Mouse (Mus musculus) neural tube, embryonic 11.5 days (tissue): ENCODE data around the gene Prx. TPM values are rescaled to one million over a fixed set of nuclear protein-coding genes. Genes with fewer than 3 reads are reported as not detected.

Experiments
- ATAC-seq: fragments of 200-750 bp; cut with Nextera tagmentation; 2 replicates; pipeline ENCODE4 v1.8.0; 2017; ENCODE audit warnings: moderate number of reproducible peaks, mild to moderate bottlenecking, moderate TSS enrichment, moderate library complexity; ENCODE audit not compliant: insufficient read depth, low FRiP score, low TSS enrichment
- DNase-seq: peaks from one replicate; pipeline ENCODE4 v3.0.0-alpha.2; 2015; ENCODE audit warnings: low spot score
- H3K27ac ChIP-seq: fragments of 300-500 bp; sonication (generic); 2 replicates; pipeline ENCODE4 v1.5.1; 2014; ENCODE audit warnings: low read depth, mild to moderate bottlenecking, low read length
- H3K27me3 ChIP-seq: fragments of 300-500 bp; sonication (generic); 2 replicates; pipeline ENCODE4 v1.6.1; 2014; ENCODE audit warnings: mild to moderate bottlenecking, low read length, mixed read lengths; ENCODE audit not compliant: control insufficient read depth, insufficient read depth
- H3K36me3 ChIP-seq: fragments of 300-500 bp; sonication (generic); 2 replicates; pipeline ENCODE4 v1.6.1; 2014; ENCODE audit warnings: mild to moderate bottlenecking, low read length, moderate library complexity, mixed read lengths; ENCODE audit not compliant: control insufficient read depth, insufficient read depth
- H3K4me1 ChIP-seq: fragments of 300-500 bp; sonication (generic); 2 replicates; pipeline ENCODE4 v1.6.1; 2014; ENCODE audit warnings: low read length, mixed read lengths; ENCODE audit not compliant: control insufficient read depth, insufficient read depth
- H3K4me2 ChIP-seq: fragments of 300-500 bp; sonication (generic); 2 replicates; pipeline ENCODE4 v1.6.1; 2014; ENCODE audit warnings: low read depth, mild to moderate bottlenecking, moderate library complexity
- H3K4me3 ChIP-seq: fragments of 300-500 bp; sonication (generic); 2 replicates; pipeline ENCODE4 v1.5.1; 2014; ENCODE audit warnings: low read depth, low read length
- H3K9ac ChIP-seq: fragments of 300-500 bp; sonication (generic); 2 replicates; pipeline ENCODE4 v1.6.1; 2014; ENCODE audit warnings: mild to moderate bottlenecking, low read length
- H3K9me3 ChIP-seq: fragments of 300-500 bp; sonication (generic); 2 replicates; pipeline ENCODE4 v1.6.1; 2016; ENCODE audit warnings: low read length; ENCODE audit not compliant: control insufficient read depth
- WGBS: fragments of 180-500 bp; shearing (Covaris S2); extraction: QIAGEN DNeasy Blood & Tissue Kit; methylation state at CpG from one replicate; pipeline ENCODE4 v1.1.7; 2014; 5-methylcytosine and 5-hydroxymethylcytosine counted together
- polyA plus RNA-seq: library from polyadenylated mRNA; unstranded; fragments of >200 nt; fragmentation: Nextera tagmentation; extraction: Ambion mirVana; gene quantifications from 2 replicates; pipeline ENCODE4 v1.2.1, GENCODE M21; 2014

Prx gene
- polyA plus RNA-seq, 1 experiment from 2014 or later = 0.99 TPM

DNA sequence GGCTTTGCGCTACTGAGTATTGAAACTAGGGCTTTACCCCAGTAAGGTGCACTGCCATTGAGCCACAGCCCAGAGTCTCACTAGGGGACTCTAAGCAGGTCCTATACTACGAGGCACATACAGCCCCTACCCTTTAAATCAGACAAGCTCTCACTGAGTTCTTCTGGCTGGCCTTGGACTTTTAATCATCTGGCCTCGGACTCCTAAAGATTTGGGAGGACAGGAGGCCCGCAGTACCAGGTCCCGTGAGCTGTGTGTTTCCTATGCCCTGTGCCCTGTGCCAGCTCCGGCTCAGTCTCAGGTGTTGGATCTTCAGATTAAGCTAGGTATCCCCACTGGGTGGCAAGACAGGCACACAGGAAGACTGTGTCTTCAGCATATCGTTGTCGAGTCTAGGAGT is 38.9 kb downstream of the Prx start:
- ATAC-seq (no peak), DNase-seq (no peak)
- Histone ChIP-seq H3K4me1 (no peaks in the 10 kb centered on the region), H3K4me2 (no peak overlapping the region), H3K27me3 (no peaks in the 10 kb centered on the region), H3K36me3 (peaks cover 7% of the 10 kb centered on the region), H3K4me3 (no peak overlapping the region), H3K9me3 (no peaks in the 10 kb centered on the region), H3K9ac (no peak overlapping the region), H3K27ac (no peak overlapping the region)
- 83% methylated on average over 8 of the region's 8 CpGs for WGBS

DNA sequence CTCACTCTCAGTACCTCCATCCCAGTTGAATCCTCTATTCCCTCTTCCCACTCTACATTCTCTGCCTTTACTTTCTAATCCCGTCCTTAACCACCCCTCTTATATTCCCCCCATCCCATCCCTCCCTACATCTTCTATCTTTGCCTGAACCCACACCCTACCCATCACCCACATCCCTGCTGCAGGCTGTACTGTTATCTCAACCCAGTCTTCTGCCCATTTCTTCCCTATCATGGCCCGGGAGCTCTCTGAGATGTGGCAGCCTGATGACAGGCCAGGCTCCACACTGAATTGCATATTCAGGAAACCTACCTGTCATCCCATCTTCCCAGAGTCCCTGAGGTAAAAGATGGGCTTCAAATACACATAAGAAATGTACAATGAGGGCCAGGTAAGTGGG is 39.7 kb downstream of the Prx start:
- no peak overlapping the region for H3K9ac ChIP-seq
- no peak overlapping the region for H3K4me2 ChIP-seq
- peaks cover 7% of the 10 kb centered on the region for H3K36me3 ChIP-seq
- ATAC-seq (no peak), DNase-seq (no peak)
- H3K27me3 ChIP-seq = no peaks in the 10 kb centered on the region
- 94% methylated on average over 2 of the region's 2 CpGs for WGBS
- H3K9me3 ChIP-seq = no peaks in the 10 kb centered on the region
- no peak overlapping the region for H3K27ac ChIP-seq
- H3K4me3 ChIP-seq = no peak overlapping the region
- H3K4me1 ChIP-seq = no peaks in the 10 kb centered on the region

DNA sequence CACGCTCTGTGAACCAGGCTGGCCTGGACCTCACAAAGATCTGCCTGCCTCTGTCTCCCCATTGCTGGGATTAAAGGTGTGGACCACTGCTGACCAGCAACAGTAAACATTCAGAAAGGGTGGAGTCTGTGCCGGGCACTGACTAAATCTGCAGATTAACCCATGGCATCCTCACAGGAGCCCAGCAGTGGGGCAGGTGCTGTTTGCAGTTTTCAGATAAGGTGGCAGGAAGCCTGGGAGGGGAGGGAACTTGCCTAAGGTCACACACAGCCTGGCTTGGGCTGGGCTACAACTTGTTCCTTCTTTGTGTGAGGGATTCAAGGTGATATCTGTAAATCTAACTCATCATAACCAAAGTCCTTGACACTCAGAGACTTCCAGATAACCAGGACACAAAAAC is 41.4 kb downstream of the Prx start:
- H3K9me3 ChIP-seq = no peaks in the 10 kb centered on the region
- no peaks in the 10 kb centered on the region for H3K4me1 ChIP-seq
- no peaks in the 10 kb centered on the region for H3K27me3 ChIP-seq
- no peak overlapping the region for H3K4me2 ChIP-seq
- WGBS = 78% methylated on average over 2 of the region's 2 CpGs
- H3K36me3 ChIP-seq = peaks cover 7% of the 10 kb centered on the region
- DNase-seq (no peak), ATAC-seq (no peak)
- H3K4me3 ChIP-seq = no peak overlapping the region
- H3K9ac ChIP-seq = no peak overlapping the region
- no peak overlapping the region for H3K27ac ChIP-seq

DNA sequence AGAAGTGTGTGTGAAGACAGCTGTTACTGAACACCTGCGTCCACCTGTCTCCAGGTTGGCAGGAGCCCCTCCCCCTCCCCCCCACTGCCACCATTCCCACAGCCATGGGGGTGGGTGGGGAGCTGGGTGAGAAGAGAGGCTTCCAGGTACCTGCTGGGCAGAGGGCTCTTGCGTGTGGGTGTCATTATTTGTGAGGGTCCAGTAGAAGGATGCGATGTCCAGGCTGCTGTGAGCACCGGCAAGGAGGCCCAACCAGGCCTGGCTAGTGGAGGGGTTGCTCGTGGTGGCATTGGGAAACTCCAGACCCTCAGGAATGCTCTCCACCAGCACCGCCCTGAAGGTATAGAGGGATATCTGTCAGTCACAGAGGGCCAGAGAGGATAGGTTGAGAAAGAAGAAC is 41.8 kb downstream of the Prx start:
- ATAC-seq = no peak
- H3K9me3 ChIP-seq = no peaks in the 10 kb centered on the region
- H3K4me1 ChIP-seq = no peaks in the 10 kb centered on the region
- no peak overlapping the region for H3K27ac ChIP-seq
- H3K4me3 ChIP-seq = no peak overlapping the region
- H3K4me2 ChIP-seq = no peak overlapping the region
- no peaks in the 10 kb centered on the region for H3K27me3 ChIP-seq
- WGBS = 85% methylated on average over 6 of the region's 6 CpGs
- no peak overlapping the region for H3K9ac ChIP-seq
- DNase-seq = no peak
- peaks cover 7% of the 10 kb centered on the region for H3K36me3 ChIP-seq

DNA sequence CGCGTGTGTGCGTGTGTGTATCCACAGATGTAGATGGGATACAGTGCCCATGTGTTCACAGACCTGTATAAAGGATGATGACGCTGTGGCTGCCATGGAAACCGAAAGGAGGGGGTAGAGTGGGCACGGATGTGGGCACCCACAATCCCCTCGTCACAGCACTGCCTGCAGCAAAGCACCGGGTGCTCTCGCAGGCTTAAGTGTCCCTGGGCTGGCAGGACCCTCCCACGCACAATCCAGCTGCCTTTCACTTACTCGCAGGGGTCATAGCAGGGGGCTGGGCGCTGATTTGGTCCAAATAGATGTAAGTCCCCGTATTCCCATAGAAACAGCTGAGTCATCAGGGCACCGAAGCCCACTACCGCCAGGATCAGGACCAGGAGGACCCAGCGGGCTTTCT is 42.3 kb downstream of the Prx start:
- DNase-seq (no peak), ATAC-seq (no peak)
- no peak overlapping the region for H3K9ac ChIP-seq
- H3K4me3 ChIP-seq = no peak overlapping the region
- WGBS = 80% methylated on average over 16 of the region's 16 CpGs
- H3K27ac ChIP-seq = no peak overlapping the region
- no peaks in the 10 kb centered on the region for H3K9me3 ChIP-seq
- no peaks in the 10 kb centered on the region for H3K27me3 ChIP-seq
- H3K4me1 ChIP-seq = no peaks in the 10 kb centered on the region
- H3K4me2 ChIP-seq = no peak overlapping the region
- H3K36me3 ChIP-seq = peaks cover 3% of the 10 kb centered on the region

DNA sequence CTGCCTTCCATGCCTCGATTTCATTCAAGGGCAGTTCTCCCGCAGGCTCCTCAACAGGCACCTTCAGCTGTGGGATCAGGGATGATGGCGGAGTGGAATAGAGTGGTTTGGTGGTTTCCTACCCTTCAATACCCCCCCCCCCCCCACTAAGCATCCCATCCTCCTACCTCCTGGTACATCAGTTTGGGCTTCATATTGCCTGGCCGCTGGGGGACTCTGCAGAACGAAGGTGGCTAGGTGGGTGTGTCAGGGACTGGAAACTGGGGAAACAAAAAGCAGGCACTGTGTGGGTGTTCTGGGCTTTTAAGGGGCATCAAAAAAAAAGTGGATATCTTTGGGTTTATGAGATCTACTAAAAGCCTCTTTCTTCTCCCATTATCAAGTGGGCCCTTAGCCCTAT is 42.8 kb downstream of the Prx start:
- peak overlapping the region; percentile 56 for H3K4me2 ChIP-seq
- peak overlapping the region; percentile 62; the same call in 1 of the 2 replicates for H3K9ac ChIP-seq
- H3K27me3 ChIP-seq = no peaks in the 10 kb centered on the region
- H3K27ac ChIP-seq = no peak overlapping the region
- peak overlapping the region; percentile 43 for H3K4me3 ChIP-seq
- WGBS = 59% methylated on average over 5 of the region's 5 CpGs
- no peaks in the 10 kb centered on the region for H3K9me3 ChIP-seq
- H3K4me1 ChIP-seq = no peaks in the 10 kb centered on the region
- peaks cover 2% of the 10 kb centered on the region; the same call in 1 of the 2 replicates for H3K36me3 ChIP-seq
- no peak for DNase-seq
- no peak for ATAC-seq

DNA sequence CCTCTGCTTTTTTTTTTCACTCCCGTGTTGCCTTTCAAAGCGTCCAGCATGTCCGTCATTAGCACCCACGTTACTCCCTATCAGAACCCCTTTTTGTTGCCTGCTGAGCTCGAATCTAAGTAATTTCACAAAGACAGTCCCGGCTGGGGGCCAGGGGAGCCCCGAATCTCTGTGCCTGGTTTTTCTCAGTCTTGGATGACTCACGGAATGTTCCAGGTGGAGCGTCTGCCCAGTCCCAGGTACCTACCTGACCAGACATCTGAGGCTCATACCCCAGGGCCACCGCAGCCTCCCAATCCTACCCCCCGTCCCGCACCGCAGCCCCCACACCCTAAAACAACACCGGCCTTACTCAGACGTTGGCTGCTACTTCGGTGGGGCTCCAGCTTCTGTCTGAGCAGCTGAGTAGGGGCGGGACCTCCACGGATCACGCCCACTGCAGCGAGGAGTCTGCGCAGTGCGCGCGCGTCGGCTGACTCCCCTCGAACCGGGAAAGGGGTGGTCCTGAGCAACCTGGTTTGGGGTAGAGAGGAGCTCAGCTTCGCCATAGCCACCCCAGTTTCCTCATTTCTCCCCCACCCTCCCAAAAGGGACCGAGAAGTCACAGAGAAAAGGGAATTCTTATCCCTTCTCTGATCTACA is 43.4 kb downstream of the Prx start:
- H3K4me2 ChIP-seq = peak overlapping the region; percentile 56
- no peak overlapping the region for H3K27ac ChIP-seq

DNA sequence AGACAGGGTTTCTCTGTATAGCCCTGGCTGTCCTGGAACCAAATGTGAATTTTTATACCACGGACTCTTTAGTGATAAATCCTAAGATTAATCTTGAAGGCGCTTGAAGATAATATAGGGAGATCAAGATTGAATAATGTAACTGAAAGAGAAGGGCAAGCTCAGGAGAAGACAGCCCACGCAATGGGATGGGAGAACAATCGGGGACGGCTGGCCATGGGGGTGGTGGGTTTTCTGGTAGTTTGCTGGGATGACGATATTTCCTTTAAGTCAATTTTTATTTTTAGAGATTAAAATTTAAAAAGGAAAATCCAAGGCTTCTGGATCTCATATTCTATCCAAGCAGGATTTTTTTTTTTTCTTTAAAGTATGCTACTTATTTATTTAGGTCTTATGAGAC is 43.9 kb downstream of the Prx start:
- Histone ChIP-seq H3K4me3 (peak overlapping the region; percentile 43; the same call in 1 of the 2 replicates), H3K27me3 (no peaks in the 10 kb centered on the region), H3K27ac (no peak overlapping the region), H3K9ac (no peak overlapping the region), H3K4me2 (peak overlapping the region; percentile 56), H3K36me3 (no peaks in the 10 kb centered on the region; the same call in 1 of the 2 replicates), H3K9me3 (no peaks in the 10 kb centered on the region), H3K4me1 (no peaks in the 10 kb centered on the region)
- no peak for DNase-seq
- 56% methylated on average over 6 of the region's 6 CpGs for WGBS
- ATAC-seq = 0 out of 2 replicates have a peak, but pooled peaks have one; percentile 13

More for the DNA sequence above, 43.4 kb downstream of the Prx start:
- no peaks in the 10 kb centered on the region for H3K27me3 ChIP-seq
- ATAC-seq (peak; percentile 89), DNase-seq (peak; percentile 87)
- peak overlapping the region; percentile 43 for H3K4me3 ChIP-seq
- H3K9ac ChIP-seq = peak overlapping the region; percentile 62
- H3K9me3 ChIP-seq = no peaks in the 10 kb centered on the region
- peaks cover under 1% of the 10 kb centered on the region; the same call in 1 of the 2 replicates for H3K36me3 ChIP-seq
- H3K4me1 ChIP-seq = no peaks in the 10 kb centered on the region
- 2% methylated on average over 30 of the region's 30 CpGs for WGBS

DNA sequence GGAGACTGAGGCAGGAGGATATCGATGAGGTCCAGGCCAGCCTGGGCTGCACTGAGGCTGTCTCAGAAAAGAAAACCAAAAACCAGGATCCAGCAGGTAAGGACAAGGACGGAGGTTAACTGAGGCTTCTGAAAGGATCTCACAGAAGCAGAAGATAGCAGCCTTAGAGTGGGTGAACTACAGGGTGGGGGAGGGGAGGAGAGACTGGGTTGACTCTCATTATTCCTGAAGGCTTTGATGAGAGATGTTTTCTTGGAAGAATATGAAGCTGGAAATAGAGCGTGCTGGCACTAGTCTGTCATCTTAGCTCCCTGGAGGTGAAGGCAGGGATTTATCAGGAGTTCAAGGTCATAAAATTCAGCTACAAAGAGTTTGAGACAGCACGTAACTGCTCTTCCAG is 44.7 kb downstream of the Prx start:
- ATAC-seq (no peak), DNase-seq (no peak)
- no peaks in the 10 kb centered on the region for H3K4me1 ChIP-seq
- 92% methylated on average over 4 of the region's 4 CpGs for WGBS
- no peak overlapping the region for H3K4me2 ChIP-seq
- H3K36me3 ChIP-seq = no peaks in the 10 kb centered on the region; the same call in 1 of the 2 replicates
- H3K9ac ChIP-seq = no peak overlapping the region
- no peaks in the 10 kb centered on the region for H3K9me3 ChIP-seq
- H3K27ac ChIP-seq = no peak overlapping the region
- no peaks in the 10 kb centered on the region for H3K27me3 ChIP-seq
- no peak overlapping the region for H3K4me3 ChIP-seq
